Mouse (Mus musculus) kidney, adult 2 months (tissue): ENCODE data around the gene Noxred1. TPM values are rescaled to one million over a fixed set of nuclear protein-coding genes. Genes with fewer than 3 reads are reported as not detected.
A peak's percentile ranks its signal among the peaks of the same experiment; 100 is the strongest.

Experiments
- DNase-seq: peaks from one replicate; pipeline ENCODE4 v3.0.0; 2021
- H3K27ac ChIP-seq: fragments of 200-500 bp; 2 replicates; pipeline ENCODE4 v1.5.1; 2012; ENCODE audit warnings: low read depth, low read length, control low read depth, inconsistent platforms; ENCODE audit not compliant: insufficient read depth
- H3K27me3 ChIP-seq: fragments of 200-500 bp; replicated peaks from 2 replicates; pipeline ENCODE4 v1.6.1; 2012; ENCODE audit warnings: mild to moderate bottlenecking, moderate library complexity, low read length, inconsistent platforms; ENCODE audit not compliant: control insufficient read depth, insufficient read depth
- H3K36me3 ChIP-seq: fragments of 200-500 bp; 2 replicates; pipeline ENCODE4 v1.6.1; 2012; ENCODE audit warnings: mild to moderate bottlenecking, moderate library complexity, low read length, inconsistent platforms; ENCODE audit not compliant: control insufficient read depth, insufficient read depth
- H3K4me1 ChIP-seq: fragments of 200-500 bp; 2 replicates; pipeline ENCODE4 v1.6.1; 2011; ENCODE audit warnings: low read length; ENCODE audit not compliant: control insufficient read depth, insufficient read depth
- H3K4me3 ChIP-seq: fragments of 200-500 bp; 2 replicates; pipeline ENCODE4 v1.5.1; 2011; ENCODE audit warnings: mild to moderate bottlenecking, low read depth, low read length, control low read depth; ENCODE audit not compliant: insufficient read depth
- CTCF ChIP-seq: fragments of 200-500 bp; conservative IDR thresholded peaks from 2 replicates; pipeline ENCODE4 v1.5.1; 2011; ENCODE audit warnings: low read depth, mild to moderate bottlenecking, control low read depth, low read length, moderate library complexity, mixed read lengths; ENCODE audit not compliant: insufficient read depth, insufficient read length
- POLR2A ChIP-seq: fragments of 200-500 bp; IDR thresholded peaks from one replicate; pipeline ENCODE4 v1.6.1; 2011; ENCODE audit warnings: low read depth, low read length, control low read depth
- WGBS: fragments of 180-500 bp; shearing (Covaris S2); methylation state at CpG from one replicate; pipeline ENCODE4 v1.1.7; 2018; 5-methylcytosine and 5-hydroxymethylcytosine counted together
- polyA plus RNA-seq: library from polyadenylated mRNA; depleted of rRNA; stranded (reverse); fragments of >200 nt; gene quantifications from 2 replicates; pipeline ENCODE4 v1.2.3, GENCODE M21; 2012

The Noxred1 gene
- polyA plus RNA-seq, 1 experiment = 0.95 TPM

- under 1% methylated on average over 31 of the region's 31 CpGs for WGBS
- H3K4me1 ChIP-seq = 0 out of 2 replicates have a peak, but pooled peaks cover 4% of the 10 kb centered on the region
- H3K4me3 ChIP-seq = peak within 1 kb of the TSS; percentile 91
- no peaks in the 10 kb centered on the region for H3K27me3 ChIP-seq
- TF ChIP-seq POLR2A (peak; percentile 90), CTCF (0 out of 2 replicates have a peak, but pooled peaks have one; percentile 25)
- H3K27ac ChIP-seq = peak within 1 kb of the TSS; percentile 98
- H3K36me3 ChIP-seq = peaks cover 3% of the 10 kb centered on the region
- DNase-seq = peak; percentile 97
Measured at GRCm38 (mm10) chr12:87266108-87266826, 27.7 kb upstream of the Noxred1 start, which contains the start of the genes Vipas39 and Ahsa1. Vipas39 (minus strand) TSS chr12:87266256. Ahsa1 (plus strand) TSS chr12:87266479.

- Histone ChIP-seq H3K4me3 (peak overlapping the region; percentile 85), H3K36me3 (no peaks in the 10 kb centered on the region; the same call in 1 of the 2 replicates), H3K27me3 (no peaks in the 10 kb centered on the region), H3K4me1 (0 out of 2 replicates have a peak, but pooled peaks cover 4% of the 10 kb centered on the region), H3K27ac (no peak overlapping the region; the same call in 1 of the 2 replicates)
- TF ChIP-seq CTCF (no peak), POLR2A (no peak)
- DNase-seq = no peak
- 6% methylated on average over 11 of the region's 11 CpGs for WGBS
Measured at GRCm38 (mm10) chr12:87265444-87265843, 26.9 kb upstream of the Noxred1 start.

GRCm38 (mm10) chr12:87260562-87260961 lies 22.0 kb upstream of the Noxred1 start:
- peaks cover 3% of the 10 kb centered on the region for H3K36me3 ChIP-seq
- DNase-seq = no peak
- WGBS = 94% methylated on average over 8 of the region's 8 CpGs
- no peaks in the 10 kb centered on the region for H3K27me3 ChIP-seq
- no peaks in the 10 kb centered on the region for H3K4me1 ChIP-seq
- no peak overlapping the region for H3K4me3 ChIP-seq
- H3K27ac ChIP-seq = no peak overlapping the region
- TF ChIP-seq POLR2A = no peak
- no peak for TF ChIP-seq CTCF

- Histone ChIP-seq H3K27me3 (no peaks in the 10 kb centered on the region), H3K4me3 (no peak overlapping the region), H3K4me1 (no peaks in the 10 kb centered on the region), H3K27ac (no peak overlapping the region), H3K36me3 (peaks cover 3% of the 10 kb centered on the region)
- 95% methylated on average over 5 of the region's 5 CpGs for WGBS
- TF ChIP-seq POLR2A = no peak
- TF ChIP-seq CTCF = no peak
- no peak for DNase-seq
Measured at GRCm38 (mm10) chr12:87256629-87257028, 18.1 kb upstream of the Noxred1 start.

GRCm38 (mm10) chr12:87253878-87254277 lies 15.3 kb upstream of the Noxred1 start:
- TF ChIP-seq CTCF (no peak), POLR2A (no peak)
- 97% methylated on average over 6 of the region's 6 CpGs for WGBS
- no peaks in the 10 kb centered on the region for H3K27me3 ChIP-seq
- DNase-seq = no peak
- no peaks in the 10 kb centered on the region for H3K4me1 ChIP-seq
- H3K36me3 ChIP-seq = peaks cover 4% of the 10 kb centered on the region
- H3K27ac ChIP-seq = no peak overlapping the region
- no peak overlapping the region for H3K4me3 ChIP-seq

- TF ChIP-seq POLR2A (no peak), CTCF (no peak)
- DNase-seq = no peak
- Histone ChIP-seq H3K36me3 (peaks cover 8% of the 10 kb centered on the region), H3K27me3 (no peaks in the 10 kb centered on the region), H3K4me1 (no peaks in the 10 kb centered on the region), H3K27ac (no peak overlapping the region), H3K4me3 (no peak overlapping the region)
- 93% methylated on average over 6 of the region's 6 CpGs for WGBS
Measured at GRCm38 (mm10) chr12:87250161-87250560, 11.6 kb upstream of the Noxred1 start.

- whole genome bisulfite sequencing = 82% methylated on average over 5 of the region's 5 CpGs
- TF ChIP-seq CTCF (no peak), POLR2A (no peak)
- no peak overlapping the region for H3K27ac ChIP-seq
- peaks cover 9% of the 10 kb centered on the region for H3K36me3 ChIP-seq
- no peaks in the 10 kb centered on the region for H3K4me1 ChIP-seq
- no peaks in the 10 kb centered on the region for H3K27me3 ChIP-seq
- H3K4me3 ChIP-seq = no peak overlapping the region
- no peak for DNase-seq
Measured at GRCm38 (mm10) chr12:87236882-87237483, 1.5 kb downstream of the Noxred1 start.
